Mouse (Mus musculus) spleen, adult 2 months (tissue): ENCODE measurements at regions not wholly inside any gene's neighbourhood (a gene's known extent, or its start where the extent isn't known, plus 50 kb on each side); places are given as distances from the start of the nearest gene placed in this dataset.

Experiments used
- CTCF ChIP-seq: fragments of 200-500 bp; IDR thresholded peaks from 2 replicates; pipeline ENCODE4 v1.5.1; 2011; ENCODE audit warnings: mild to moderate bottlenecking, inconsistent platforms; ENCODE audit not compliant: insufficient read depth, insufficient read length, insufficient replicate concordance; ENCODE audit errors: extremely low read depth
- POLR2A ChIP-seq: fragments of 200-500 bp; IDR thresholded peaks from 2 replicates; pipeline ENCODE4 v1.6.1; 2011; ENCODE audit warnings: low read depth, low read length, inconsistent platforms

DNA sequence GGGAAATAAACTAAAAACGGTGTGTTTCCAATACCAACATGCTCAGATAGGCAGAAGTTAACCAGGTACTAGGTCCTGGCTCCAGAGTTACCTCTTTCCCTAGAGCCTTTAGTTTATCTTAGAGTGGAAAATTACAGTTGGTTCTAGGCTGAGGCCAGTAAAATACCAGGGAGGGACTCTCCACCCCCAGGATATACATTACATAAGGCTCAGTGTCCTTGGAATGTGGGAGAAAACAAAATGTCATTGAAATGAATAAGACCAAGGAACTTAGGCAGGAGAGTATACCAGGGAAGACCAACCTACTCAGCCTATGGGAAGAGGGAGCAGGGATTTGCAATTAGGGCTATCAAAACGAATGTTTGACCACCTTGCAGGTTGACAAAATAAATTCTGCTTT is 139.4 kb downstream of the Akr1d1 start:
- TF ChIP-seq CTCF, result no peak
- TF ChIP-seq POLR2A, result no peak
